Mouse (Mus musculus) cerebellum, postnatal 14 days (tissue): ENCODE measurements around the gene Nat8f6.
"Not testable (repeated sequence)": the region's sequence is repeated elsewhere in the genome, so short reads cannot be mapped to it uniquely, and the experiment has no call there.

Source experiments
- DNase-seq, 2 experiments: peaks; one replicate each; pipeline ENCODE4 v3.0.0; 2021; ENCODE audit warnings: mixed read lengths in 2 of 2

Nat8f6 gene

GRCm38 (mm10) chr6:85835104-85835503 lies 14.3 kb upstream of the Nat8f6 start:
- not testable (repeated sequence) for DNase-seq

- peak in 1 of 2 experiments; percentile 8 for DNase-seq
These were observed 13.8 kb upstream of the Nat8f6 start for GRCm38 (mm10) chr6:85834504-85835100.

GRCm38 (mm10) chr6:85831796-85832321 lies 11.1 kb upstream of the Nat8f6 start, which contains the start of gene Nat8:
Nat8 (minus strand) TSS chr6:85832082.
- DNase-seq = no peak

GRCm38 (mm10) chr6:85829462-85829861 lies 8.7 kb upstream of the Nat8f6 start:
- DNase-seq = no peak

GRCm38 (mm10) chr6:85825886-85826285 lies 5.1 kb upstream of the Nat8f6 start:
- DNase-seq = no peak

- no peak for DNase-seq
These were observed 2.8 kb upstream of the Nat8f6 start for GRCm38 (mm10) chr6:85823382-85824090.

- DNase-seq = no peak
These were observed 1.5 kb upstream of the Nat8f6 start for GRCm38 (mm10) chr6:85822286-85822685.

GRCm38 (mm10) chr6:85818338-85818737 lies 2.4 kb downstream of the Nat8f6 start:
- no peak for DNase-seq

GRCm38 (mm10) chr6:85813339-85813738 lies 7.4 kb downstream of the Nat8f6 start:
- DNase-seq = no peak

- not testable (repeated sequence) for DNase-seq
These were observed 9.7 kb downstream of the Nat8f6 start for GRCm38 (mm10) chr6:85810942-85811537.

GRCm38 (mm10) chr6:85810514-85810913 lies 10.2 kb downstream of the Nat8f6 start:
- DNase-seq = not testable (repeated sequence)

- DNase-seq = not testable (repeated sequence)
These were observed 11.0 kb downstream of the Nat8f6 start for GRCm38 (mm10) chr6:85809784-85810183.

- not testable (repeated sequence) for DNase-seq
These were observed 17.6 kb downstream of the Nat8f6 start for GRCm38 (mm10) chr6:85803180-85803579.

GRCm38 (mm10) chr6:85765532-85765931 lies 55.2 kb downstream of the Nat8f6 start, which contains the start of gene Nat8f3:
Nat8f3 (minus strand) TSS chr6:85765754.
- DNase-seq = peak; percentile 33 to 56

- DNase-seq = not testable (repeated sequence)
These were observed 57.4 kb downstream of the Nat8f6 start for GRCm38 (mm10) chr6:85763127-85764070.

- DNase-seq = not testable (repeated sequence)
These were observed 58.1 kb downstream of the Nat8f6 start for GRCm38 (mm10) chr6:85762678-85763077.
